Mouse (Mus musculus) liver, embryonic 14.5 days (tissue): ENCODE results near the gene Msantd1.

Experiments
- CTCF ChIP-seq: IDR thresholded peaks from 2 replicates; pipeline ENCODE4 v1.5.1; 2016; ENCODE audit warnings: antibody characterized with exemption, low read depth, control low read depth
- EP300 ChIP-seq: IDR thresholded peaks from 2 replicates; pipeline ENCODE4 v1.6.1; 2016; ENCODE audit warnings: antibody characterized with exemption, low read depth

DNA sequence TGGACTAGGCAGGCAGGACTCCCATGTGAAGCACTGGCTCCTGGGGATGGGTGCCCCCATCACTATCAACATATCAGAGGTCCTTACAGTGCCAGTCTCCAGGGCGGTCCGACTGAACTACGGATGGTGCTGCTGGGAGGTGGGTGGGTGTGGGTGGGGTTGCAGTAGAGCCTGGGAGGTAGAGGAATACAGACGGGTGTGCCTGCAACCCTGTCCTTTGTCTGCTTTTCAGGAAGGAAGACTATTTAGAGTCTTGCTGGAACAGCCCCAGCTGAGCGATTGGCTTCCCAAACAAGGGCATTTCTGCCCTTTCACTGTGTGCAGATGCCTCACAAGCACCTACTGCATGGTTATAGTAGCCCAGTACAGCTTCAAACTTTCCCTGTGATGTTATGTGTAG is 60.6 kb downstream of the Msantd1 start:
- TF ChIP-seq CTCF: no peak
- no peak for TF ChIP-seq EP300
